Mouse (Mus musculus): ENCODE results near the gene Iqcn. TPM values are rescaled to one million over a fixed set of nuclear protein-coding genes. Genes with fewer than 3 reads are reported as not detected.

Gene Iqcn
- polyA plus RNA-seq, 1 experiment from 2014 or later = 0.04 TPM

DNA sequence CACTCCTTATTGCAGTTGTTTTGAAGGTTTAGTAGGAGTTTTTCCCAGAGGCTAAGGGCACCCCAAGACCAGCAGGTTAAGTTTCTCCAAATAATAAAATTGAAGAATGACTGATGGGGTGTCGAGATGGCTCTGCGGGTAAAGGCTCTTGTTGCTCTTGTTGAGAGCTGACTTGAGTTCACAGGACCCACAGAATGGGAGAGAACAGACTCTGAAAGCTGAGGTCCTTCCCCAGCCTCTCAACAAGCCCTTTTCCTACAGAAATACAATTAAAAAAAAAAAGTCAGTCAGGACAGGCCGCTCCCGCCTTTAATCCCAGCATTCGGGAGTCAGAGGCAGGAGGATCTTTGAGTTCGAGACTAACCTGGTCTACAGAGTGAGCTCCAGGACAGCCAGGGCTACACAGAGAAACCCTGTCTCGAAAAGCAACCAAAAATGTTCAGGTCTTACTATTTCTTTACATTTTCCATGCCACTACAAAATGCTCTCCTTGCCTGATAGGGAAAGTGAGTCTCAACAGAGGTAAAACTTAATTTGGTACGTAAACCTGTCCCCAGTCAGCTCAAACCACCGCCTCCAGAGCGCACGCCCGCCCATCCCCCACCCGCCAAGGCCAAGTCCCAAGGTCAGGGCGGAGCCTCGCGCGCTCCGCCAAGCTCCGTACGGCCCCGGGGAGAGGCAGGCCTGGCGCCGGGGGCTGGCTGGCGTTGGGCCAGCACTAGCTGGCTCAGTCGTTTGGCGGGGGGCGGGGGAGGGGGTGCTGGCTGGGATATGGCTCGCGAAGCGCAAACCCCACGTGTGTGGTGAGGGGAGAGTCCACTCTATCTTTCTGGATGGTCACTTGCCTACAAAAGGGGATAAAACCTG, 7.0 kb upstream of the Iqcn start:
- Histone ChIP-seq H3K27ac (replicated peaks) (peak overlapping the region; percentile 99), H3K9ac (replicated peaks) (peak overlapping the region; percentile 49; the same call in 1 of the 2 replicates), H3K4me2 (replicated peaks) (peak overlapping the region; percentile 51), H3K36me3 (no peaks in the 10 kb centered on the region), H3K27me3 (peaks cover 7% of the 10 kb centered on the region; the same call in 1 of the 2 replicates), H3K4me3 (peak overlapping the region; percentile 26), H3K4me1 (peaks cover 49% of the 10 kb centered on the region), H3K9me3 (no peaks in the 10 kb centered on the region)
- ATAC-seq (ENCODE audit: low FRiP score, low read depth) = no peak
- 8% methylated on average over 31 of the region's 31 CpGs for WGBS

DNA sequence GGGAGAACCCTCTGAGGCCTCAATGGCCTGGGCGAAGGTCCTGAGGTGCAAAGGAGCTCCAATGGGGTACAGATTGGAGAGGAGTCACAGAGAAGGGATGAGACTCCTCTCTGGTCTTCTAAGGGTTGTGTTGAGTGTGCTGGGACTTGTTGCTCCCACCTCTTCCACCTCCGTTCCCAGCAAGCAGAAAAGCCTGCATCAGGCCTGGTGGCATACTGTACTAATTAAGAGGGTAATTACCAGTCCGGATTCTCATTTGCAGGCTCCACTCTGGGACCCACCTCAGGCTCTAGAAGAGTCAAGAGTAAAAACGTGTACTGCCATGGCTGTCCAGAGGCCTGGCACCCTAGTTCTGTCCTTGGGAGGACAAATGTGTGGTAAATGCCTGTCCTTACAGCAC, 6.3 kb upstream of the Iqcn start:
- H3K4me3 ChIP-seq = peak overlapping the region; percentile 26
- H3K4me2 ChIP-seq (replicated peaks) = peak overlapping the region; percentile 51
- H3K27me3 ChIP-seq = peaks cover 7% of the 10 kb centered on the region; the same call in 1 of the 2 replicates
- 47% methylated on average over 4 of the region's 4 CpGs for WGBS
- peak overlapping the region; percentile 49; the same call in 1 of the 2 replicates for H3K9ac ChIP-seq (replicated peaks)
- no peak for ATAC-seq (ENCODE audit: low FRiP score, low read depth)
- H3K36me3 ChIP-seq = no peaks in the 10 kb centered on the region
- no peaks in the 10 kb centered on the region for H3K9me3 ChIP-seq
- H3K27ac ChIP-seq (replicated peaks) = peak overlapping the region; percentile 99
- peaks cover 49% of the 10 kb centered on the region for H3K4me1 ChIP-seq

DNA sequence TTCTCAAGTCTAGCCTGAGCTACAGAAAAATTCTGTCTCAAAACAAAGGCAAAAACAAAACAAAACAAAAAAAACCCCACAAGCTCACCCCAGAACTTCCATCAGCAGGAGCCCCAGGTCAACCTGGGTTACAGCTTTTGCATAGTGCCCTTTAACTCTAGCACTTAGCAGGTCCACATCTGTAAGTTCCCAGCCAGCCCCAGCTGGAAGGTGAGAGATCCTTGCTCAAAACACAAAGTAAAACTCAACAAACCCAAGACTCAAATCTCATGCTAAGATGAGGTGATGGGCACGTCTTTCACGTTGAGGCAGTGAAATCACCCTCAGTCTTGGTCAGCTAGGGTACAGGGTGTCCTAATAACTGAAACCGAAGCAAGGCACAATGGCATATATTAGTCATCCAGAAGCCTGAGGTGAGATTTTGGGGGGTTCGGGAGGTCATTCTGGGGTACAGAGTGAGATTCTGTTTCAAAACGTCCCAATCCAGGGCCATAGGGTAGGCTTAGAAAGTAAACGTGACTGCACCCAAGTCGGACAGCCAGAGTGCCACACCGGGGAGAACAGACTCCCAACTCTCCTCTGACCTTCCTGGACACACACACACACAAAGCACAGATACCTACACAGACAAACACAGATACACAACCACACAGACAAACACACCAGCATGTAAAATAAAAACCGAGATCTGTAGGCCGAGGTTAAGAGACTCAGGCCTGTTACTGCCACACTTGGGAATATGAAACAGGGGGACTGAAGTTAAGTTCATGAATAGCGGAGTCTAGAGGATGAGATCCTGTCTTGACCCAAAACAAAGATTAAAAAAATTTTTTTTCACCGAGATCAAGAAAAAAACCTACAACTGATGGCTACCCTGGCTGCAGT, 5.6 kb upstream of the Iqcn start:
- peak overlapping the region; percentile 97 for H3K4me3 ChIP-seq
- ATAC-seq (ENCODE audit: low FRiP score, low read depth) = no peak
- H3K4me2 ChIP-seq (replicated peaks) = peak overlapping the region; percentile 52
- 75% methylated on average over 12 of the region's 12 CpGs for WGBS
- H3K36me3 ChIP-seq = 0 out of 2 replicates have a peak, but pooled peaks cover under 1% of the 10 kb centered on the region
- peaks cover 7% of the 10 kb centered on the region; the same call in 1 of the 2 replicates for H3K27me3 ChIP-seq
- H3K4me1 ChIP-seq = peaks cover 51% of the 10 kb centered on the region
- H3K9ac ChIP-seq (replicated peaks) = peak overlapping the region; percentile 53; the same call in 1 of the 2 replicates
- H3K27ac ChIP-seq (replicated peaks) = peak overlapping the region; percentile 99
- H3K9me3 ChIP-seq = no peaks in the 10 kb centered on the region

DNA sequence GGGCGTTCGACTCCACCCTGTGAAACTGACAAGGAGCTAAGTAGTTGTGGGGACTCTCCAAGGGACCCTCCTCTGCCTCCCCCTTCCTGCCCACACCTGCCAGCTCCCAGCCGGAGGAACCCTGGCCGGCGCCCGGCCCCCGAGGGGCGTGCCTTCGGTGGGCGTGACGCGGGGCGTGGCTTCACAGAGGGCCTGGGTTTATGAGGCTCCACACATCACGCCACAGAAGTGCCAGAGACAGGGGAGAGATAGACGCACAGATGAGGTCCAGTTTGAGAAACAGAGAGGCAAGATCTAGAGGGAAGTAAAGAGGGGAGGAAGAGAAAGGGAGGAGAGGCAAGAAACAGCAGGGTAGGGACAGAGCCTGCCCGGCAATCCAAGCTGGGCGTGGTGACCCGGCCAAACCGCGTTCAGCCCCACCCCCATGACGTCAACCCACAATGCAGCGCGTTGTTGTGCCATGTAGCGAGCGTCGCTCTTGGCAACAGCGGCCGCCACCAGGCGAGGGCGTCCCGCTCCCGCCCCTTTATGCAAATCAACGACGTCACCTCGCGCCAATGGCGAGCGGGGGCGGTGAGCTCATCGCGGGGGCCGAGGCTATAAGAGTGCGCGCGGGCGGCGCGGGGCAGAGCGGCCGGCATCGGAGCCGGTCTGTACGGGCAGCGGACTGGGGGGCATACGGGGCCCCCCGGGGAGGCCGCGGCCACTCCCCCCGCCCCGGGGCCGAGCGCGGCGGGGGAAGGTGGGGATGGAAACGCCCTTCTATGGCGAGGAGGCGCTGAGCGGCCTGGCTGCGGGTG, 4.7 kb upstream of the Iqcn start, which contains the start of gene Jund:
Jund (plus strand) TSS at position 640 of the 800 bp plus-strand sequence.
- Histone ChIP-seq H3K4me1 (peaks cover 56% of the 10 kb centered on the region), H3K27ac (replicated peaks) (peak within 1 kb of the TSS; percentile 99), H3K27me3 (peaks cover 7% of the 10 kb centered on the region; the same call in 1 of the 2 replicates), H3K4me2 (replicated peaks) (peak within 1 kb of the TSS; percentile 71), H3K36me3 (0 out of 2 replicates have a peak, but pooled peaks cover 5% of the 10 kb centered on the region), H3K9ac (replicated peaks) (peak within 1 kb of the TSS; percentile 100), H3K9me3 (no peaks in the 10 kb centered on the region), H3K4me3 (peak within 1 kb of the TSS; percentile 97)
- peak; percentile 83 for ATAC-seq (ENCODE audit: low FRiP score, low read depth)
- under 1% methylated on average over 58 of the region's 69 CpGs for WGBS

DNA sequence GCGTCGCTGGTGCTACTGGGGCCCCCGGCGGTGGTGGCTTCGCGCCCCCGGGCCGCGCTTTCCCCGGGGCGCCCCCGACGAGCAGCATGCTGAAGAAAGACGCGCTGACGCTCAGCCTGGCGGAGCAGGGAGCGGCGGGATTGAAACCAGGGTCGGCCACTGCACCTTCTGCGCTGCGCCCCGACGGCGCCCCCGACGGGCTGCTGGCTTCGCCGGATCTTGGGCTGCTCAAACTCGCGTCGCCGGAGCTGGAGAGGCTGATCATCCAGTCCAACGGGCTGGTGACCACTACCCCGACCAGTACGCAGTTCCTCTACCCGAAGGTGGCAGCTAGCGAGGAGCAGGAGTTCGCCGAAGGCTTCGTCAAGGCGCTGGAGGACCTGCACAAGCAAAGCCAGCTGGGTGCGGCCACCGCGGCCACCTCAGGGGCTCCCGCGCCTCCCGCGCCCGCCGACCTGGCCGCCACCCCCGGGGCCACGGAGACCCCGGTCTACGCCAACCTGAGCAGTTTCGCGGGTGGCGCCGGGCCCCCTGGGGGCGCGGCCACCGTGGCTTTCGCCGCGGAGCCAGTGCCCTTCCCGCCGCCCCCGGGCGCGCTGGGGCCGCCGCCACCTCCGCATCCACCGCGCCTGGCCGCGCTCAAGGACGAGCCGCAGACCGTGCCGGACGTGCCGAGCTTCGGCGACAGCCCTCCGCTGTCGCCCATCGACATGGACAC, 4.0 kb upstream of the Iqcn start:
- H3K9me3 ChIP-seq = no peaks in the 10 kb centered on the region
- 0 out of 2 replicates have a peak, but pooled peaks cover 10% of the 10 kb centered on the region for H3K36me3 ChIP-seq
- WGBS = under 1% methylated on average over 76 of the region's 89 CpGs
- 0 out of 2 replicates have a peak, but pooled peaks have one; percentile 0 for ATAC-seq (ENCODE audit: low FRiP score, low read depth)
- peak overlapping the region; percentile 97 for H3K4me3 ChIP-seq
- peaks cover 57% of the 10 kb centered on the region for H3K4me1 ChIP-seq
- peak overlapping the region; percentile 71 for H3K4me2 ChIP-seq (replicated peaks)
- H3K27ac ChIP-seq (replicated peaks) = peak overlapping the region; percentile 99
- peaks cover 7% of the 10 kb centered on the region; the same call in 1 of the 2 replicates for H3K27me3 ChIP-seq
- H3K9ac ChIP-seq (replicated peaks) = peak overlapping the region; percentile 100

DNA sequence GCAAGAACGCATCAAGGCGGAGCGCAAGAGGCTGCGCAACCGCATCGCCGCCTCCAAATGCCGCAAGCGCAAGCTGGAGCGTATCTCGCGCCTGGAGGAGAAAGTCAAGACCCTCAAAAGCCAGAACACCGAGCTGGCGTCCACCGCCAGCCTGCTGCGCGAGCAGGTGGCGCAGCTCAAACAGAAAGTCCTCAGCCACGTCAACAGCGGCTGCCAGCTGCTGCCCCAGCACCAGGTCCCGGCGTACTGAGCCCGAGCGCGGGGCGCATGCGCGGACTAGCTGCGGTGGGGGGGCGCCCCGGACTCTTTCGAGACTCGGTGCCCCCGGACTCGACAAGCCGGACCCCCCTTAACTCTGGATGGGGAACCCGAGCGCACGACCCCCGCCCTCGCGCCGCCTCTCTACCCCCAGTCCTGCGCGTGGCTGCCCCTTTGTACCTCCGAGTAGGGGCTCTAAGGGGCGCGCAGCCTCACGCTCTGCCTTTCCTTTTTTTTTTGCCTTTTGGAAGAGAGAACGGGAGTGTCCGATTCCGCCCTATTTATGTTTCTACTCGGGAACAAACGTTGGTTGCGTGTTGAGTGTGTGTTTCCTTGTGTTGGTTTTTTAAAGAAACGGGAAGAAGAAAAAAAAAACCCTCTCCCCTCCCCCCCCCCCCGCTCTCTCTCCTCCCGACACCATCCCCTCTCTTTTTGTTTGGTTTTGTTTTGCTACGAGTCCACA, 3.3 kb upstream of the Iqcn start:
- peaks cover 57% of the 10 kb centered on the region for H3K4me1 ChIP-seq
- H3K4me2 ChIP-seq (replicated peaks) = peak overlapping the region; percentile 71
- no peaks in the 10 kb centered on the region for H3K9me3 ChIP-seq
- WGBS = under 1% methylated on average over 57 of the region's 59 CpGs
- 0 out of 2 replicates have a peak, but pooled peaks have one; percentile 7 for ATAC-seq (ENCODE audit: low FRiP score, low read depth)
- H3K27me3 ChIP-seq = peaks cover 5% of the 10 kb centered on the region; the same call in 1 of the 2 replicates
- peak overlapping the region; percentile 100 for H3K9ac ChIP-seq (replicated peaks)
- peak overlapping the region; percentile 97 for H3K4me3 ChIP-seq
- 0 out of 2 replicates have a peak, but pooled peaks cover 10% of the 10 kb centered on the region for H3K36me3 ChIP-seq
- peak overlapping the region; percentile 99 for H3K27ac ChIP-seq (replicated peaks)

DNA sequence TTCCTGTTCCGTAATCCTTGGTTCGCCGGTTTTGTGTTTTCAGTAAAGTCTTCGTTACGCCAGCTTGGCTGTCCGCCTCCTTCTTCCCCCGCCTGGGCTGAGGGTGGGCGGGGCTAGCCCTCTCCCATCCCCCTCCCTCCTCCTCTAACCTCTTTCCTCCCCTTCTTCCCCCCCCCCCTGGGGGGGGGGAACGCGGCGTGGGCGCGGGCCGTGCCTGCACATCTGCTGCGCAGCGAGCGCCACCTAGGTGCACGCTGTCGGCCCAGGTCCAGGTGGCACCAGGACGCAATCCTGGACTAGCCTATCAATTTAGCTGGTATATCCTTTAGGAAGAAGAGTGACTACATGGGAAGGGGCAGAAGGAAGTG, 2.7 kb upstream of the Iqcn start:
- WGBS = under 1% methylated on average over 19 of the region's 20 CpGs
- Histone ChIP-seq H3K27me3 (no peaks in the 10 kb centered on the region), H3K4me2 (replicated peaks) (peak overlapping the region; percentile 71), H3K27ac (replicated peaks) (peak overlapping the region; percentile 99), H3K9ac (replicated peaks) (peak overlapping the region; percentile 100), H3K4me1 (peaks cover 52% of the 10 kb centered on the region), H3K9me3 (no peaks in the 10 kb centered on the region), H3K4me3 (peak overlapping the region; percentile 97), H3K36me3 (0 out of 2 replicates have a peak, but pooled peaks cover 10% of the 10 kb centered on the region)
- ATAC-seq (ENCODE audit: low FRiP score, low read depth) = 0 out of 2 replicates have a peak, but pooled peaks have one; percentile 5

DNA sequence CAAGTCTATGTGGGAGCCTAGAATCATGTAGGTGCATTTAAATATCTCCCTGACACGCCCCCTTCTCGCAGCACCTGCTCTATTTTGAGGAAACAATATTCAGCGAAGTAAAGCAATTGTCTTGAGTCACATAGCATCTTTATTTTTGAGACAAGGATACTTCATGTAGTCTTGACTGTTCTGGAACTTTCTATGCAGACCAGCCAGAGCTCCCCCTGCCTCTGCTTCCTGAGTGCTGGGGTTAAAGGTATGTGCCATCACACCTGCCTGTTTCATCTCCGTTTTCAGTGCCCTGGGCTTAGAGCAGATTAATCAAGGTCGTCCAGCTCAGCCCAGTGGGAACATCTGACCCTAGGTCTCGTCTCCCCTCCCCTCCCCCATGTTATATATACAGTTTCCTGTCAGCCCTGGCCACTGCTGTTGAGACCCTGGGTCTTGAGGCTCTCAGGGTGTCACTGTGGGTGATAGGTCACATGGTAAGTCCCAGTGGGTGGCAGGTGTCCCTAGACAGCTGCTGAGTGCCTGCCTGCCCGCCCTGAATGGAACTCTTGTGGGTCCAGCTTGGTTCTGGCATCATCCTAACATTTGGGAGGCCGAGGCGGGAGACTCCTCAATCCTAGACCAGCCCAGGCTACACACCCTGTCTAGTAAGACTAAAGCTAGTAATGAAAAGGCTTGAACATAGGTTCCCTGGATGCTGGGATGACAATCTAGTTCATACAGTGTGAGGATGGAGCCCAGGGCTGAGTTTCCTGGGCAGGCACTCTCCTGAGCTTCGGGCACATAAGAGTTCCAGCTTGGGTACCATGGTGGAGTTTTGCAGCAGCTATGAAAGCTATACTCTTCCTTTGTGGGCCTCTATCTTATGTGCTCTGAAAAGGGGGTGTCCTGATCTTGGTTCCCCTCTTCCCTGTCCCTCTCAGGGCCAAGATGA, 1.9 kb upstream of the Iqcn start:
- Histone ChIP-seq H3K36me3 (0 out of 2 replicates have a peak, but pooled peaks cover 10% of the 10 kb centered on the region), H3K4me1 (peaks cover 44% of the 10 kb centered on the region)
- WGBS = 54% methylated on average over 10 of the region's 10 CpGs

More for the DNA sequence above, 1.9 kb upstream of the Iqcn start:
- Histone ChIP-seq H3K9me3 (no peaks in the 10 kb centered on the region), H3K27ac (replicated peaks) (peak overlapping the region; percentile 99), H3K9ac (replicated peaks) (peak overlapping the region; percentile 100), H3K4me2 (replicated peaks) (peak overlapping the region; percentile 71), H3K4me3 (peak overlapping the region; percentile 97), H3K27me3 (no peaks in the 10 kb centered on the region)
- ATAC-seq (ENCODE audit: low FRiP score, low read depth) = no peak
